Mouse (Mus musculus): ENCODE measurements around the gene Ptpre.

GRCm38 (mm10) chr7:135684938-135685337 lies 147.7 kb downstream of the Ptpre start:
- TF ChIP-seq CTCF (IDR thresholded peaks at IDR 0.05; ENCODE audit: borderline replicate concordance, insufficient read depth, low read depth, low read length) = no peak
- no peak for TF ChIP-seq POLR2A (IDR thresholded peaks at IDR 0.05; ENCODE audit: borderline replicate concordance, insufficient read depth, low read length)
